Mouse (Mus musculus) neutrophil, adult 5-6 weeks (primary cell): ENCODE measurements around the gene Lrrc75a. TPM values are rescaled to one million over a fixed set of nuclear protein-coding genes. Genes with fewer than 3 reads are reported as not detected.
A peak's percentile ranks its signal among the peaks of the same experiment; 100 is the strongest.
"Not testable (repeated sequence)": the region's sequence is repeated elsewhere in the genome, so short reads cannot be mapped to it uniquely, and the experiment has no call there.

ENCODE experiments used
- ATAC-seq: fragments of 151-379, 151-347 bp; 2 replicates; pipeline ENCODE4 v1.8.0; 2017; ENCODE audit warnings: mild to moderate bottlenecking, moderate TSS enrichment; ENCODE audit not compliant: insufficient number of reproducible peaks, poor library complexity, low FRiP score, severe bottlenecking; ENCODE audit errors: extremely low read depth
- total RNA-seq: library from RNA; stranded (forward); fragments of 200-1000 nt; gene quantifications from 2 replicates; pipeline ENCODE4 v1.2.3, GENCODE M21; 2017

Lrrc75a gene
- total RNA-seq: 3.2 and 3.4 TPM in 2 replicates

DNA sequence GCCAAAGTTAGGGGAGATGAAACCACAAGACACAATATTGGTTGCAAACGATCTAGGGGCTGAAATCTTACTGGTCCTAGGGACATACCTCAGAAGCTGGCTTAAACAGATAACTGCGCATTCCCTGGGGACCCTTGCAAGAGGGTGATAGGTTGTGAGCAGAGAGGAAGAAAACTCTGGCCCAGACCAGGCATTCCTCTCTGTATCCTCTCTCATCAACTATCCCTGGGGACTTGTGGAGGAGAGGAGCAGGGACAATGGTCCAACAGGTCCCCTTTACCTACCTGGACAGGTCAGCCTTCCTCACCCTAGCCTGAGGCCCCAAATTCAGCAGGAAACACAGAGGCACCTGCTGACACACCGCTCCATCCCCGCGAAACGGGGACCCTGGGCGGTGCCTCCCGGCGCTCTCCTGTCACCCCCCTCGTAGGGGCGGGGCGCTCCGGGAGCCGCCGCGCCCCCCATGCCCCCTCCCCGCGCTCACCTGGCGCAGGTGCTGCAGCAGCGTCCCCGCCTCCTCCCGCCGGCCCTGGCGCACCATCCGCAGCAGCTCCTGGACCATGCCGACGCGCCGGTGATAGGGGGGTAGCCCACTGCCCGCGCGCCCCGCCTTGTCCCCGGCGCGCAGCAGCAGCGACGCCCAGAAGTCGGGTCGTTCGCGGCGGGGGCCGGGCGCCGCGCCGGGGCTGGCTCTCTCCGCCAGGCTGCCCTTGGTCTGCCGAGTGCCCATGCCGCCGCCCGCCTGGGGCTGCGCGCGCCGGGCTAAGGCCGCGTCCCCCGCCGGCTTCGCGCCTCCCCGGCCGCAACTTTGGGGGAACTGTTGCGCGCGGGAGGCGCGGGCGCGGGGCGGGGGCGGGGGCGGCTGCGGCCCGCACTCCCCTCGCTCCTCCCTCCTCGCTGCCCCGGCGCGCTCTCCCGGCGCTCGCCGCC, at the start of gene Lrrc75a:
TSS of gene Lrrc75a (minus strand) at position 863 of the 930 bp plus-strand sequence.
- ATAC-seq: no peak; the same call in 1 of the 2 replicates

DNA sequence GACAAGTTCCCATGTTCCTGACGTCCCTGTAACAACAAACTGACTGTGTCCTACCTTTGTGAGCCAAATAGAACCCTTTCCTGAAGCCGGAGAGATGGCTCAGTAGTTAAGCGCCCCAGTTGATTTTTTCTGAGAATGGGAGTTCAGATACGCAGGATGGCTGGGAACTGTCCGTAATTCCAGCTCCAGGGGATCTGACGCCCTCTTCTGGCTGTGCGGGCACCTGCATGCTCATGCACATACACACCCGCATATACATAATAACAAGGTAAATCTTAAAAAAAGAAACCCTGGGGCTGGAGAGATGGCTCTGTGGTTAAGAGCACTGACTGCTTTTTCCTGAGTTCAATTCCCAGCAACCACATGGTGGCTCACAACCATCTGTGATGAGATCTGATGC, 46.8 kb upstream of the Lrrc75a start:
- ATAC-seq: no peak

DNA sequence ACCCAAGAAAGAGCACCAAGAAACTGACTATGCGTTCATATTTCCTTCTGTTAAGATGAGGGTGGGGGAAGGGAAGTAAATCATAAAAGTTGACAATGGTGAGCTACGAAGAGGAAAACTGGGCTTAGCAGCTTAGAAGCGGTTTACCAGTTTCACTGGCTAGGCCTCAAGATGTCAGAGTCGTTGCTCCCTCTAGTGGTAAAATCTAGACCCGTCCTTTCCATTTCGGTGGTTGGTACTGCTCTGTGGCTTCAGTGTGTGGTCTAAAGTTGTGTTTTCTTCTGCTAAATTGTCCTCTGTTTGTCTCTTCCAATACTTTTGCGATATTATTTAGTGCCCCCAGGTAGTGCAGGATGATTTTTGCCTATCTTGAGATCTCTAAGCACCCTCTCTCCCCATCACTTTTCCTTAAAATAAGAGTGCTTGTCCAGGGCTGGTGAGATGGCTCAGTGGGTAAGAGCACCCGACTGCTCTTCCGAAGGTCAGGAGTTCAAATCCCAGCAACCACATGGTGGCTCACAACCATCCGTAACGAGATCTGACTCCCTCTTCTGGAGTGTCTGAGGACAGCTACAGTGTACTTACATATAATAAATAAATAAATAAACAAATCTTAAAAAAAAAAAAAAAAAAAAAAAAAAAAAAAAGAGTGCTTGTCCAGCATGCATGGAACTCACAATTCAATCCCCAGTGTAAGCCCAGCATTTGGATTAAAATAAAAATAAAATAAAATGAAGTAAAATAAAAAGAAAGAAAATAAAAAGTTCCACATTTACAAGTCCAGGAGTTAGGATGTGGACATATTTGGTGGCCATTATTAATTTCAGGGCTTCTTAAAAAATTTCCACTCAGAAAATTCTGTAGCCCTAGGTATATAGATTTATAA, 45.2 kb upstream of the Lrrc75a start:
- ATAC-seq: peak; percentile 84; the same call in 1 of the 2 replicates

DNA sequence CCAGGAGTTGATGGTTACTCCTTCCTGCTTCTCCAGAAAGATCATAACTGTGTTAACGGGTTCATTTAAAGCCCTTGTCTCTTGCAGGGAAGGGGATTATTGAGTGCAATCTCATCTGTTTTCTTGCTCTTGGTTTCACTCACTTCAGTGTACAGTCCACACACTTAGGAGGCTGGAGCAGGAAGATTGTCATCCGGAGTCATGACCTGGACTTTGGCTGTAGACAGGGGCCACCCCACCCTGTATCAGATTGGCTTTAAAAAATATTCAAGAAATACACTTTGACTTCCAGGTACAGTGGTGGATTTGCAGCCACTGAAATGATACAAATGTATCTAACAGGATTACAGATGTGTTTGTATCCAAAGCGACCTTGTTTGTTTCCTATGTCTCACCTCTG, 43.3 kb upstream of the Lrrc75a start:
- no peak for ATAC-seq

DNA sequence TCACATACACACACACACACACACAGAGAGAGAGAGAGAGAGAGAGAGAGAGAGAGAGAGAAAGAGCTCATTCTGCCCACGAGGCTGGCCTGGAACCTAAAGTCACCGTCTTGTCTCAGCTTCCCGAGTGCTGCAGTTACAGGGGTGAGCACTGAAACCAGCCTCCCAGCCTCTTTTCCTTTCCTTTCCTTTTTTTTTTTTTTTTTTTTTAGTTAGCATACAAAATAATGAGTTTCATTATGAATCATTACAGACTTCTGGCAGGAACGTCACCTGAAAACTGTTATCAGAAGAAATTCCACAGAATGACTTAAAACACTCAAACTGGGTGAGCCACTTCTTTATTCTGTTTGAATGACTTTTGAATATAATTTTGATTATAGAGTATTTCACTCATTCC, 31.6 kb upstream of the Lrrc75a start:
- no peak for ATAC-seq

DNA sequence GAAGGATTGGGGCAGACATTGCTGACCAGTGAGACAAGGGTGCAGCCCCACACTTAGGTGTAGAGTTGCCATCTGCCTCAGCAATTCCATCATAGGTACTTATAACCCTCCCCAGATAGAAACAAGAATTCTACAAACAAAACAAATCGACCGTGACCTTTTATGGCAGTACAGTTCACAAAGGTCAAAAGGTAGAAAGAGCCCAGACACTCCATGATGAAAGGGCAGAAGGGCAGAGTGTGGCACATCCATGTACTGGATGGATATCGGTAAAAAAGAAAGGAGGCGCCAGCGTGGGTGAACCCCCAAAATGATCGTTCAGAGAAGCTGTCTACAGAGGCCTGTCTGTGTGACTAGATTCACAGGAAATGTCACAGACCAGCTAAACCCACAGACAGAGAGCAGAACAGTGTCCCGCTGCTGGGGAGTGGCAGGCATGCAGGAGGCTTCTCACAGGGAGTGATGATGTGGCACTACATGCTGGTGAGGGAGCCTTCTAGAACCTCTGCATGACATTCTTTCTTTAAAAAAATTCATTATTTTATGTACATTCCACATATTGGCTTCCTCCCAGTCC, 30.5 kb upstream of the Lrrc75a start:
- no peak for ATAC-seq

DNA sequence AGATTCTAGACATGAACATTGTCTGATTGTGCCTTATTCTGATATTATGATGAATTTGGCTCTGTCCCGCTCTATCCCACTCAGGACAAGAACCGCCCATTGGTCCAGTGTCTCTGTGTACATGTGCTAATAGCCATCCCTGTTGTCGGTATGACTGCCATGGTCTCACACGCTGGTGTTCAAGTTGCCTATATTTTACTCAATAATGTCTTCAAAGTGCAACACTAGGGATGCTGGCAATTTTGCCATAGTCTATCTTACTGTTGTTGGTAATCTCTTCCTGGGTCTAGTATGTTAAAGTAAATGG, 27.9 kb upstream of the Lrrc75a start:
- ATAC-seq: no peak

DNA sequence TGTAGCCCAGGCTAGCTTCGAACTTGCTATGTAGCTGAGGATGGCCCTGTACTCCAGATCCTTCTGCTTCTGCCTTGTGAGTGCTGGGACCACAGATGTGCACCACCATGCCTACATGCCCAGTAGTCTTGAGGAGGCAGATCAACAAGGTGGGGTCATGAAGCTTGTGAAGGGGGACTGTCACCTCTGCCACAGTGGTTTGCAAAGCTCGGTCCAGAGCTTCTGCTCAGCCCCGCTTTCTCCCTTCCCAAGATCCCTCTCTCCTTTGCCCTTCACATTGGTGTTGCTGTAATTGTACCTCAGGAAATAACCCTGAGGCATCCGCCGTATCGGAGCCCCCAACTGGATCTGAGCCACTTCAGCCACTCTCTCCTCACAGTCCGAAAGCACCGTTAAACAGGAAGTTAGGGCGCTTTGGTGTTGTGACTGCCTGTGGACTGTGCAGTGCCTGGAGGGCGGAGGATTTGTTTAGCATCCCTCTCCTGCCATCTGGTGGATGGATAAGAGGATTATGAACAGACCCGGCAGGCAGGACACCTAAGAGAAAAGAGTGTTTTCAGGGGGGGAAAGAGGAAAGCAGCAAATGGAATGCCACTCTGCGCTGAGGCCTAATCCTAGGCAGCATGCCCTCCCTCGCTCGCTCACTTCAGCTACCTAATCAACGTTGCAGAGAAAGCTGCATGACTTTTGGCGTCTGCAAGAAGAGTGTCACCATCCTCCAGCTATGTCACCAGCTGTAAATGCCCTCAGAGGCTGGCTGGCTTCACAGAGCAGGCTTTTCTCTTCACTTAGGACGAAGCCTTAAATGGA, 27.4 kb upstream of the Lrrc75a start:
- ATAC-seq: peak; percentile 86

DNA sequence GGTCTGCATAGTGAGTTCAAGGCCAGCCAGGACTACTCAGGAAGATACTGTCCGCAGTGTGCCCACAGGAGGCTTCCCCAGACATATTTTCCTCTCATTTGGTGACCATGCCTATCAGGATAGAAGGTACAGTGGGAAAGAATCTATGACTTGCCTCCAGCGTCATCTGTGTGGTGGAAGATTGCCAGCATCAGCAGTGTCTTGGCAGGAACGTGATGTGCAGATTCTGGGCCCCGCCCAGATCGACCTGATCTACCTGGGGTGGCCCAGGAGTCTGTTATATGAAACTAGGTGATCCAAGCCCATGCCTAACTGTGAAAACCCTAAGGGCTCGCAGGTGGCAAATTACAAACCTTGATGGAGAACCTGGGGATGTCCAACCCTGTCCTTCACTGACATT, 21.7 kb upstream of the Lrrc75a start:
- no peak for ATAC-seq

DNA sequence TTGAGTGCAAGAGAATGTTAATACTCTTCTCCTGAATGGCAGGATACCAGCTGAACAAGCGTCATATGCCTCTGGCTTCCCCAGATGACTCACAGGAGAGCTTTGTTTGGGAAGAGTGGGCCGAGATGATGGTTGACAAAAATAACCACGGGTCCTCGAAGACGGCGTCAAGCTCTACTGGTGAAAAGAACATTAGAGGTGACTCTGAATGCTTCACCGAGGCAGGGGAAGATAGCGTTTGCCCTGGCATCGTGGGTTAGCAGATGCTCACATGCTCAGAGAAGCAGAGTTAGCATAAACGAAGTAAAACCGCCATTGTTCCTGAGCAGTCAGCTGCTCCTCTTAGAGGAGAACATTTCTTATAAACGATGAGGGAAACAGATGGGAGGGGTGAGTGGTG, 21.1 kb upstream of the Lrrc75a start:
- ATAC-seq: no peak

DNA sequence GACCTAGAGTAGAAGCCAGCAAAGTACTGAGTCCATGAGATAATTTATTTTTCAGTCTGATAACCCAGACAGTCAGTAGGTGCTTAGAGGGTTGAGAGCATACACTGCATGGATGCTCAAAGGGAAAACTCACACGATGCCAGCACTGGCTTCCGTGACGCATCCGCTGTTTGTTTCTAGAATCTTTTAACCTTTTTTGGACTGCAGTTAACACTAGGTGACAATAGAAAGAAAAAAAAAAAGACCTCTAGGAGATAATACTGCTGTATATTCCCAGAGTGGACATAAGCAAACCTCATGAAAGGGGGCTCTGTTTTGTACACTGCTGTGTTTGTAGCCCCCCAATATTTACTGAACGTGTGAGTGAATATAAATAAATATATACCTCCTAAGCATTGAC, 20.7 kb upstream of the Lrrc75a start:
- no peak for ATAC-seq

DNA sequence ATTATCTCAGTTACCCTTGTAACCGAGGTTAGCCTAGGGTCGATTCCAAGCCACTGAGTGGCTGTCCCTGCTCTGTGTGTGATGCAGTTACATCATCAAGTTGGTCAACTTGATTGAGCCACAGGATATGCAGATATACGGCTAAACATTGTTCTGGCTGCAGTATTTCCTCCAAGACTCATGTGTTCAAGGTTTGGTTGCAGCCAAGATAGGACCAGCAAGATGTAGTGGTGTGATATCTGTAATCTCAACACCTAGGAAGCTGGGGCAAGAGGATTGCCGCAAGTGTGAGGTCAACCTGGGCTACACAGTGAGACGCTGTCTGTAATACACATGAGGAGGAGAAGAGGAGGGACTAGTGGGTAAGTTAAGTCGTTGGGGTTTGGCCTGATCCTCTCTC, 15.9 kb upstream of the Lrrc75a start:
- no peak for ATAC-seq

DNA sequence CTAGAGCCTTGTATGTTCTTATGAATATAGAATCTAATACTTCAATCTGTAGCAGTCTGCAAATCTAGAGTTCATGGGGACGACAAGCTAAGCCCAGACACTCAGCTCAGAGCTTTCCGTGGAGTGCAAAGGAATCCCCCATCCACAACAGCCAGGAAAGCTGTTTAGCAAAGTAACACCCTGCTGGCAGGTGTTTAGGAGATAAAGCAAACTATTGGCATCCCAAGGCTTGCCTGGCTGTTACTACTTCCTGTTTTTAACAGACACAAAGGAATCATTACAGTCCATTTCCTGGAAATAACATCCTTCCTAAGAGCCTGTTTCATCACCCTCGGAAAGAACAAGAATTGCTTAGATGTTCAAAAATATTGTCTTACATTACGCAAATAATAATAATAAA, 12.6 kb upstream of the Lrrc75a start:
- ATAC-seq: no peak

DNA sequence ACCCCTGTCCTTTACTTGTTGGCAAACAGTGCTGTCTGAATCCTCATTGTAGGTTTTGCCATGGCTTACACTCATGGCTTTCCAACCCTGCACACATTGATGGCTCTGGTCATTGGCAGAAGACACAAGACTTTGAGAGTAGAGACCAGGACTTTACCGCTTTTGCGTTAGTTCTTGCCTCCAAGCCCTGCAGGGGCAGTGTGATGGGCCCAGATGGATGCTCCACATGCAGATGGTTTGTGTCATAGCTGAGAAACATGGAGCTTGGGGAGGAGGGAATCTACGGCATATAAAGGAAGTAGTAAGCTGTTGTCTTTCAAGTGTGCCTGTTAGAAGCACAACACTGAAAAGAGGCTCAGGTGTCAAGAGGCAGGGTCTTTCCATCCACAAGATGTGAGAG, 3.8 kb upstream of the Lrrc75a start:
- no peak for ATAC-seq

DNA sequence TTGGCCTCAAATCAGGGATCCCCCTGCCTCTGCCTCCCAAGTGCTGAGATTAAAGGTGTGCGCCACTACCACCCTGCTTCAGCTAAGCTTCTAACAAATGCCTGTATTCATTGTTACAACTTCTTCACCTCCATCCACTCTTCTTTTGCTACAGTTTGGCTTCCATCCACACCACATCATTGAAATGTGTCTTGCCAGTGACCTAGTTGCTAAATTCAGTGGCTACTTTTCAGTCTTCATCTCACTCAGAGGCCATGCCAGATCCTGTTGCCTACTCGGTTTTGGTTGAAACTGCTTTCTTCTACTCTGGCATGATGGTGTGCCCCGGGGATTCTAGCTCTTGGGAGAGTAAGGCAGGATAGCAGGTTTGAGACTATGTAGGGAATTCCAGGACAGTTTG, 3.2 kb upstream of the Lrrc75a start:
- ATAC-seq: no peak

DNA sequence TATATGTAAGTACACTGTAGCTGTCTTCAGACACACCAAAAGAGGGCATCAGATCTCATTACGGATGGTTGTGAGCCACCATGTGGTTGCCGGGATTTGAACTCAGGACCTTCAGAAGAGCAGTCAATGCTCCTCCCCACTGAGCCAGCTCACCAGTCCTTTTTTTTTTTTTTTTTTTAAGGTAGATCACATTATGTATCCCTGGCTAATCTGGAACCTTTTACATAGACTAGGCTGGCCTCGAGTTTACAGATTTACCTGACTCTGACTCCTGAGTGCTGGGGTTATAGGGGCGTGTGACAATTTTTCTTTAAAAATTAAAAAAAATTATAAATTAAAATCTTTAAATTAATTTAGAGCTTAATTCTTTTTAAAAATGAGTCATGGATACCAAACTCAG, 1.5 kb upstream of the Lrrc75a start:
- ATAC-seq: not testable (repeated sequence)

DNA sequence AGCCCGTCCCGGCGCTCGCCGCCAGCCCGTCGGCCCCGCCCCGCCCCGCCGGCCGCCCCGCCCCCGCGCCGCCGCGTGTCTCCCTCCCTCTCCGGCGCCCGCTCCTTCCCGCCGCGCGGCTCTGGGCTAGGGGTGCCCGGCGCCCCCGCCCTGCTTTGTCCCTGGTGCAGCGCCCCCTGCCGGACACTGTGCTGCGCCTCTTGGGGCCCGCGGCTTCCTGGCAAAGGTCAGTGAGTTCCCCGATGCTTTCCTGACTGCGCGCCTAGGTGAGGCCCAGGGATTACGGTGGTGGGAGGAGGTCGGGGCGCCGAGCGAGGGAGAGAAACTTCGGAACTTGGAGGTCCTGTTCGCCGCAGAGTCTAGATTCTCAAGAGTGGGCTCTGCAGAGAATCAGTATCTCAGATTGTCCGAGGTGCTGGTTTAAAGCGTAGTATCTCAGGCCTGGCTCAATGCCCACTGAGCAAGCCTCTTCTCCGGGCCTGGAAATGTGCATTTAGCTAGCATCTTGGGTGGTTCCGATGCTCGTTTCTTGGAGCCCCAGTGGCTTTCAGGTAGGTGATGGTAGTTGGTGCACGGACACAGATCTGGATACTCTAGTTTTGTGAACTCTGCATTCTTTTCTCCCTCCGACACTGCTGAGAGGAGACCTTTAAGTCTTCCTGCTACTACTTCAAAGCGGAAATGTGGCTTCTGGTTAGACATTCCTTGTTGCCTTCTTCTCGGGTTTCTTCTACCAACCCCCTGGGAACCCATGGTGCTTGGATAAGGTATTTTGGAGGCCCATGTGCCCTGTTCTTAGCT, 468 bp upstream of the Lrrc75a start, which contains the start of gene Mmgt2:
TSS of gene Mmgt2 (plus strand) at position 74 of the 801 bp plus-strand sequence.
- ATAC-seq: peak; percentile 81

DNA sequence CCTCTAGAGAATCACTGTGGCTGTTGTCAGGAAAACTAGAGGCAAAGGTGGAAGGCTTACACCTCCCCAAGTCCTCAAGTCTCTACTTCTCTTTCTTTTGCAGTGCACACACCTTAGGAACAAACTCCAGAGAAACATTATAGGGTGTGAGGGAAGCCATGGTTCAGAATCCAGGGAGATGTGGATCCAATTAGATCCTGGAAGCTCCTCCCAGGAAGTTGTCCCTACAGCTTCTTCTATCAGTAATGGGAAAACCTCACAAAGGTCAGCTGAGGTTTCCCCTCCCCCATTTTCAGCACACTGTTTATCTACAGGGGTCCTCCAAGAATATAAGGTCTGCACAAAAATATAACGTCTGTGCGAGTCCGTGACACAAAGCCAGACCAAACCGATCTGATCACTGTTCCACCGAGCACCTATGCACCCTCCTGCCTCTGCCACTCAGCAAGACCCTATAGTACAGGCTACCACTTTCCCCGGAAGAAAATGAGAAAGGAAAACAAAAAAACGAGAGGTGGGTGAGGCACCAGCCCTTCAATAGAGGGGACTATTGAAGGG, 1.3 kb downstream of the Lrrc75a start:
- ATAC-seq: no peak
